Mouse (Mus musculus) heart, postnatal 0 days (tissue): ENCODE measurements around the gene Atic.

Experiments used
- CTCF ChIP-seq: IDR thresholded peaks from 2 replicates; pipeline ENCODE4 v1.5.1; 2016; ENCODE audit warnings: antibody characterized with exemption, control low read depth, low read depth
- EP300 ChIP-seq: IDR thresholded peaks from 2 replicates; pipeline ENCODE4 v1.6.1; 2016; ENCODE audit warnings: antibody characterized with exemption, low read depth

DNA sequence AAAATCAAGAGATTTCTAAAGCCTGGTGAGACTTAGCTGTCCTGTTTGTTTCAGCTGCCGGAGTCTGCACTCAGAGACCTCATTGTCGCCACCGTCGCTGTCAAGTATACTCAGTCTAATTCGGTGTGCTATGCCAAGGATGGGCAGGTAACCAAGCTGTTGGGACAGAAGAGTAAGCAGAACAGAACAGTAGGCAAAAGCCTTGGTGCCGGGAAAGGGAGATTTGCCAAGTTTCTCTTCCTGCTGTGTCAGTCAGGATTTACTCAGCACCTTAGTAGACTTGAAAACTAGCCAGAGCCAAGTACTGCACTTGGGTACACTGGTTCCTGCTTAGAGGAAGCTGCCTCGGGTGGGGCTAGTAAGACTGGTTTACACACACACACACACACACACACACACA, 19.0 kb downstream of the Atic start:
- no peak for TF ChIP-seq EP300
- no peak for TF ChIP-seq CTCF
